Mouse (Mus musculus): ENCODE measurements around the gene Gstt2. TPM values are rescaled to one million over a fixed set of nuclear protein-coding genes. Genes with fewer than 3 reads are reported as not detected.

Gstt2 gene
- total RNA-seq, 2 experiments from 2014 or later, result 3.5 to 4.0 TPM

Other genes with a start within 250 kb of the Gstt2 start
- 1 to 10 TPM; 2.9 to 4.0 TPM for gene Ggt5, start 248.1 kb downstream of the Gstt2 start, total RNA-seq (2021)
- gene Susd2, start 193.4 kb downstream of the Gstt2 start, total RNA-seq (2021), result 1 to 10 TPM; 2.1 to 2.4 TPM
- gene Cabin1, start 73.1 kb downstream of the Gstt2 start, total RNA-seq (2021), result 10 to 100 TPM; 66.9 to 81.2 TPM
- 10 to 100 TPM; 37.8 to 42.2 TPM for gene Ddt, start 64.0 kb downstream of the Gstt2 start, total RNA-seq (2021)
- gene Gm20441, start 56.5 kb downstream of the Gstt2 start, total RNA-seq (2021), result not detected
- gene Gstt3, start 56.0 kb downstream of the Gstt2 start, total RNA-seq (2021), result 1 to 10 TPM; 1.3 to 2.5 TPM
- 1 to 10 TPM; 4.6 to 4.7 TPM for gene Gstt1, start 38.8 kb downstream of the Gstt2 start, total RNA-seq (2021)
- gene Gstt4, start 14.9 kb downstream of the Gstt2 start, total RNA-seq (2021), result not detected
- gene Mif, start 22.8 kb upstream of the Gstt2 start, total RNA-seq (2021), result 100 to 1,000 TPM; 563 to 640 TPM
- gene Derl3, start 56.0 kb upstream of the Gstt2 start, total RNA-seq (2021), result 1 to 10 TPM; 2.0 to 2.1 TPM
- gene Smarcb1, start 84.2 kb upstream of the Gstt2 start, total RNA-seq (2021), result 10 to 100 TPM; 80.6 to 84.5 TPM
- 100 to 1,000 TPM; 286 to 309 TPM for gene Chchd10, start 95.7 kb upstream of the Gstt2 start, total RNA-seq (2021)
- 1 to 10 TPM; 2.3 to 3.3 TPM for gene Mmp11, start 99.1 kb upstream of the Gstt2 start, total RNA-seq (2021)
- gene Gm867, start 103.2 kb upstream of the Gstt2 start, total RNA-seq (2021), result 1 to 10 TPM in 1 of 2 experiments, under 1 TPM in 1; 0.88 to 1.1 TPM
- not detected for gene Vpreb3, start 105.6 kb upstream of the Gstt2 start, total RNA-seq (2021)
- gene Gm5134, start 117.1 kb upstream of the Gstt2 start, total RNA-seq (2021), result not detected
- gene Zfp280b, start 195.2 kb upstream of the Gstt2 start, total RNA-seq (2021), result 10 to 100 TPM; 12.8 to 13.5 TPM